Mouse (Mus musculus): ENCODE data around the gene Gm5901.

DNA sequence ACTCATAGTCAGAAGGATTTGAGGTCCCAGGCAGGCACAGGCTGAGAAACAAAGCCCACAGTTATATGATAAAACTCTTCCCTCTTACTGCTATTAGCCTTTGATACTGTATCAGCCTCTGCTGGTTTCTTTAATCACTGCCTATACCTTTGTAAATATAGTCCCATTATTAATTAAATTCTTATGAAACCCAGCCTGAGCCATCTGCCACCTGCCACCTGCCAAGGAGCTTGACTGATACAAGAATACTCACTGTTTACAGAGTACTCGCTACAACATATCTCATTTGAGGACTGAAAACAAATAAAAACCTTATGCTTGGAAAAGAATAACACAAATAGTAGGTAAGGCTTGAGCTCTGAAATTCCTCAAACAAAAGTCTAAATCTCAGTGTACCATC is 19.8 kb downstream of the Gm5901 start:
- TF ChIP-seq CTCF (IDR thresholded peaks at IDR 0.05; ENCODE audit: control insufficient read depth, insufficient read depth, insufficient read length) (no peak), USF1 (IDR thresholded peaks at IDR 0.05; ENCODE audit: low read depth) (no peak), MAX (IDR thresholded peaks at IDR 0.05) (no peak), CEBPB (IDR thresholded peaks at IDR 0.05; ENCODE audit: low read depth) (no peak)

Measured in C2C12 (cell line).